Mouse (Mus musculus): ENCODE results near the gene Pitpnm2.
A peak's percentile ranks its signal among the peaks of the same experiment; 100 is the strongest.
"Not testable (repeated sequence)": the region's sequence is repeated elsewhere in the genome, so short reads cannot be mapped to it uniquely, and the experiment has no call there.

Pitpnm2 gene

GRCm38 (mm10) chr5:124221037-124221735 lies 28.4 kb downstream of the Pitpnm2 start:
- DNase-seq (ENCODE audit: low spot score) = no peak

GRCm38 (mm10) chr5:124220551-124220950 lies 29.0 kb downstream of the Pitpnm2 start:
- no peak for DNase-seq (ENCODE audit: low spot score)

- DNase-seq (ENCODE audit: low spot score) = no peak
These were observed 30.1 kb downstream of the Pitpnm2 start for GRCm38 (mm10) chr5:124219431-124219830.

- DNase-seq (ENCODE audit: low spot score) = no peak
These were observed 30.6 kb downstream of the Pitpnm2 start for GRCm38 (mm10) chr5:124218986-124219385.

- DNase-seq (ENCODE audit: low spot score) = no peak
These were observed 31.9 kb downstream of the Pitpnm2 start for GRCm38 (mm10) chr5:124217566-124218249.

- not testable (repeated sequence) for DNase-seq (ENCODE audit: low spot score)
These were observed 32.5 kb downstream of the Pitpnm2 start for GRCm38 (mm10) chr5:124217092-124217491.

- no peak for DNase-seq (ENCODE audit: low spot score)
These were observed 33.2 kb downstream of the Pitpnm2 start for GRCm38 (mm10) chr5:124216403-124216802.

- no peak for DNase-seq (ENCODE audit: low spot score)
These were observed 33.9 kb downstream of the Pitpnm2 start for GRCm38 (mm10) chr5:124215647-124216046.

GRCm38 (mm10) chr5:124214516-124215145 lies 34.9 kb downstream of the Pitpnm2 start:
- peak; percentile 76 for DNase-seq (ENCODE audit: low spot score)

- DNase-seq (ENCODE audit: low spot score) = peak; percentile 65
These were observed 35.7 kb downstream of the Pitpnm2 start for GRCm38 (mm10) chr5:124213588-124214469.

- DNase-seq (ENCODE audit: low spot score) = no peak
These were observed 37.9 kb downstream of the Pitpnm2 start for GRCm38 (mm10) chr5:124211669-124212068.

GRCm38 (mm10) chr5:124211234-124211633 lies 38.3 kb downstream of the Pitpnm2 start:
- DNase-seq (ENCODE audit: low spot score) = no peak

GRCm38 (mm10) chr5:124210281-124211016 lies 39.1 kb downstream of the Pitpnm2 start:
- peak; percentile 56 for DNase-seq (ENCODE audit: low spot score)

GRCm38 (mm10) chr5:124209850-124210249 lies 39.7 kb downstream of the Pitpnm2 start:
- no peak for DNase-seq (ENCODE audit: low spot score)

GRCm38 (mm10) chr5:124208030-124208429 lies 41.5 kb downstream of the Pitpnm2 start:
- no peak for DNase-seq (ENCODE audit: low spot score)

GRCm38 (mm10) chr5:124206481-124207038 lies 43.0 kb downstream of the Pitpnm2 start:
- DNase-seq (ENCODE audit: low spot score) = no peak

- no peak for DNase-seq (ENCODE audit: low spot score)
These were observed 43.7 kb downstream of the Pitpnm2 start for GRCm38 (mm10) chr5:124205809-124206380.

GRCm38 (mm10) chr5:124205211-124205610 lies 44.3 kb downstream of the Pitpnm2 start:
- DNase-seq (ENCODE audit: low spot score) = no peak

GRCm38 (mm10) chr5:124204127-124204794 lies 45.3 kb downstream of the Pitpnm2 start:
- DNase-seq (ENCODE audit: low spot score) = no peak

GRCm38 (mm10) chr5:124203251-124203650 lies 46.3 kb downstream of the Pitpnm2 start:
- no peak for DNase-seq (ENCODE audit: low spot score)
